Mouse (Mus musculus): ENCODE measurements around the gene Rab44. TPM values are rescaled to one million over a fixed set of nuclear protein-coding genes. Genes with fewer than 3 reads are reported as not detected.

Rab44 gene
- polyA plus RNA-seq, 1 experiment from 2014 or later = 1.7 TPM

DNA sequence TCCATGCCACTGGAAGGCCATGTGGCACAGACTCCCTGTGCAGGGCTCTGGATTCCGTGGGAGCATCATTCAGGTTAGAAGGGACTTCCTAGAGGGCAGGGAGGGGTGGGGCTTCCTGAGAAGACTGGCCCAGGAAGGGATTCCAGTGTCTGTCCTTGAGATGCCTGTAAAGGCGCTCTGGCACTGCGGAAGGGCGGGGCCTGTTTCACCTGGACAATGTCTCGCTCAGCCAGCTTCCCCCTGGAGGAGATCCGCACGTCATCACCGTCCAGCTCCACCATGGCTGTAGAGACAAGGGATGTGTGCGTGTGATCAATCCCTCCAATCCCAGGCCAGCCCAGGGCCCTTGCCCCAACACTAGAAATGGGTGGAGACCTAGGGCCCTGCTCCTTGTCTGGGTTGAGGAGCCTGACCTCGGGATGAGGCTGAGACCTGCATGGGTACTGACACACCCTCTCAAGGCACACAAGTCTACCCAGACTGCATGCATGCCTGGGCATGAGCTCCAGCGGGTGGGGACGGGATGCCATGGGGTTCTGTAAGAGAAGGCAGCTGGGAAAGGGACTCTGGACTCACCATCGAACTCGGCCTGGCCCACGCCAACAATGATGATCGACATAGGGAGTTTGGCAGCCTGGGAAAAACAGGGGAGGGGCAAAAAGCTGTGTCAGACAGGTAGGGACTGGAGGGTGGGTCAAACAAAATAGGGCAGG, 46.0 kb downstream of the Rab44 start:
- H3K4me3 ChIP-seq (ENCODE audit: low read depth, low read length) = no peak overlapping the region
- H3K4me1 ChIP-seq (ENCODE audit: control insufficient read depth, insufficient read depth, low read length) = peaks cover 23% of the 10 kb centered on the region
- 84% methylated on average over 16 of the region's 16 CpGs for WGBS
- no peaks in the 10 kb centered on the region for H3K27me3 ChIP-seq (replicated peaks; ENCODE audit: control insufficient read depth, insufficient read depth, low read length)
- peaks cover 7% of the 10 kb centered on the region; the same call in 1 of the 2 replicates for H3K9me3 ChIP-seq (ENCODE audit: control insufficient read depth, low read length)
- ATAC-seq (ENCODE audit: low read depth) (no peak), DNase-seq (ENCODE audit: low spot score) (no peak)
- H3K36me3 ChIP-seq (ENCODE audit: control insufficient read depth, insufficient read depth, low read length) = no peaks in the 10 kb centered on the region
- H3K4me2 ChIP-seq (ENCODE audit: low read depth, low read length) = no peak overlapping the region
- H3K27ac ChIP-seq (replicated peaks; ENCODE audit: low read depth, low read length) = no peak overlapping the region
- no peak overlapping the region for H3K9ac ChIP-seq (ENCODE audit: low read depth, low read length)

DNA sequence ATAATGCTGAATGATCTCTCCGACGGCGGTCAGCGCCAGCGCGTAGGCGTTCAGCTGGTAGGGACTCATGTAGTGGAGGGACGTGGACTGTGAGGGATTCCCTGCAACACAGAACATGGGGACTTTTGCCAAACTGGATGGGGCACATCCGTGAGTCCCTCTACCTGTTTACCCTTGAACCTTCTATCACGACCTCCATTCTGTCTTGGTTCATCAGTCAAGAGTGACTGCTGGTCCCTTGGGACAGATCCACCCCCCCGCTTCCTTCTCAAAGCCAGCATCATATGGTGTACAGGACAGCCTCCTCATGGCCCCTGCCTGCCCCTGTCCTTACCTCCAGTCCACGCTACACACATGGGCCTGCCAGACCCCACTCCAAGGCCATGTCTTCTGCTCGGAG, 48.4 kb downstream of the Rab44 start:
- Histone ChIP-seq H3K27ac (replicated peaks; ENCODE audit: low read depth, low read length) (no peak overlapping the region), H3K4me2 (ENCODE audit: low read depth, low read length) (no peak overlapping the region), H3K9ac (ENCODE audit: low read depth, low read length) (no peak overlapping the region), H3K36me3 (ENCODE audit: control insufficient read depth, insufficient read depth, low read length) (no peaks in the 10 kb centered on the region), H3K4me3 (ENCODE audit: low read depth, low read length) (no peak overlapping the region), H3K4me1 (ENCODE audit: control insufficient read depth, insufficient read depth, low read length) (peaks cover 16% of the 10 kb centered on the region), H3K27me3 (replicated peaks; ENCODE audit: control insufficient read depth, insufficient read depth, low read length) (no peaks in the 10 kb centered on the region), H3K9me3 (ENCODE audit: control insufficient read depth, low read length) (peaks cover 7% of the 10 kb centered on the region; the same call in 1 of the 2 replicates)
- no peak for DNase-seq (ENCODE audit: low spot score)
- no peak for ATAC-seq (ENCODE audit: low read depth)
- 92% methylated on average over 13 of the region's 13 CpGs for WGBS

- Histone ChIP-seq H3K27ac (replicated peaks; ENCODE audit: low read depth, low read length) (no peak overlapping the region), H3K36me3 (ENCODE audit: control insufficient read depth, insufficient read depth, low read length) (no peaks in the 10 kb centered on the region), H3K4me3 (ENCODE audit: low read depth, low read length) (no peak overlapping the region), H3K4me2 (ENCODE audit: low read depth, low read length) (no peak overlapping the region), H3K4me1 (ENCODE audit: control insufficient read depth, insufficient read depth, low read length) (peaks cover 16% of the 10 kb centered on the region), H3K9ac (ENCODE audit: low read depth, low read length) (0 out of 2 replicates have a peak overlapping the region, but pooled peaks have one; percentile 22), H3K27me3 (replicated peaks; ENCODE audit: control insufficient read depth, insufficient read depth, low read length) (no peaks in the 10 kb centered on the region), H3K9me3 (ENCODE audit: control insufficient read depth, low read length) (peaks cover 7% of the 10 kb centered on the region; the same call in 1 of the 2 replicates)
- no peak for ATAC-seq (ENCODE audit: low read depth)
- 9% methylated on average over 16 of the region's 17 CpGs for WGBS
- DNase-seq (ENCODE audit: low spot score) = peak; percentile 58
These were observed 50.6 kb downstream of the Rab44 start for GRCm38 (mm10) chr17:29164469-29165111.

GRCm38 (mm10) chr17:29165452-29165851, 51.5 kb downstream of the Rab44 start:
- H3K4me2 ChIP-seq (ENCODE audit: low read depth, low read length) = no peak overlapping the region
- no peak overlapping the region for H3K4me3 ChIP-seq (ENCODE audit: low read depth, low read length)
- peaks cover 7% of the 10 kb centered on the region; the same call in 1 of the 2 replicates for H3K9me3 ChIP-seq (ENCODE audit: control insufficient read depth, low read length)
- no peak for DNase-seq (ENCODE audit: low spot score)
- H3K27ac ChIP-seq (replicated peaks; ENCODE audit: low read depth, low read length) = no peak overlapping the region
- ATAC-seq (ENCODE audit: low read depth) = no peak
- H3K4me1 ChIP-seq (ENCODE audit: control insufficient read depth, insufficient read depth, low read length) = peaks cover 16% of the 10 kb centered on the region
- H3K27me3 ChIP-seq (replicated peaks; ENCODE audit: control insufficient read depth, insufficient read depth, low read length) = no peaks in the 10 kb centered on the region
- WGBS = 30% methylated on average over 6 of the region's 6 CpGs
- no peak overlapping the region for H3K9ac ChIP-seq (ENCODE audit: low read depth, low read length)
- H3K36me3 ChIP-seq (ENCODE audit: control insufficient read depth, insufficient read depth, low read length) = no peaks in the 10 kb centered on the region

- H3K36me3 ChIP-seq (ENCODE audit: control insufficient read depth, insufficient read depth, low read length) = no peaks in the 10 kb centered on the region
- H3K9me3 ChIP-seq (ENCODE audit: control insufficient read depth, low read length) = peaks cover 6% of the 10 kb centered on the region; the same call in 1 of the 2 replicates
- no peak overlapping the region for H3K4me3 ChIP-seq (ENCODE audit: low read depth, low read length)
- ATAC-seq (ENCODE audit: low read depth) (no peak), DNase-seq (ENCODE audit: low spot score) (no peak)
- H3K4me1 ChIP-seq (ENCODE audit: control insufficient read depth, insufficient read depth, low read length) = peaks cover 16% of the 10 kb centered on the region
- no peak overlapping the region for H3K4me2 ChIP-seq (ENCODE audit: low read depth, low read length)
- no peaks in the 10 kb centered on the region for H3K27me3 ChIP-seq (replicated peaks; ENCODE audit: control insufficient read depth, insufficient read depth, low read length)
- H3K27ac ChIP-seq (replicated peaks; ENCODE audit: low read depth, low read length) = no peak overlapping the region
- WGBS = 42% methylated on average over 7 of the region's 8 CpGs
- H3K9ac ChIP-seq (ENCODE audit: low read depth, low read length) = no peak overlapping the region
These were observed 52.1 kb downstream of the Rab44 start for GRCm38 (mm10) chr17:29165967-29166578.

DNA sequence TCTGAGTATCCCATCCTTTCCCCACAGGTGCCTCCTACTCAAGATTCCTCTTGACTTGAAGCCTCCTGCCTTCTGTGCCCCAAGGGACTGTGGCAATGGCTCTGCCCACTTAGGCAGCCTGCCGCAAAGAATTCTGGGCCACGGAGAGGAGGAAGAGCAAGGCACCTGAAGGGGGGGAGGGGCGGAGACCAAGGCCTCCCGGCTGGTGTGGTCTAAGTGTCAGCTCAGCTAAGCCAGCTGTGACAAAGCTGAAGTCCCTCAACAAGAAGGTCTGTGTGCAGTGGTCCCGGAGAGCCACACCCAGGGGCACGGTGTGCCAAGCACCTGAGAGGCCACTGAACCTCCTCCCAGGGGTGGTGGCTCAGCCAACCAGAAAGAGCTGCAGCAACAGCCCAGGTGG, 53.4 kb downstream of the Rab44 start:
- 65% methylated on average over 6 of the region's 6 CpGs for WGBS
- H3K9me3 ChIP-seq (ENCODE audit: control insufficient read depth, low read length) = no peaks in the 10 kb centered on the region
- no peak for DNase-seq (ENCODE audit: low spot score)
- ATAC-seq (ENCODE audit: low read depth) = no peak
- H3K4me1 ChIP-seq (ENCODE audit: control insufficient read depth, insufficient read depth, low read length) = peaks cover 16% of the 10 kb centered on the region
- no peaks in the 10 kb centered on the region for H3K36me3 ChIP-seq (ENCODE audit: control insufficient read depth, insufficient read depth, low read length)
- no peak overlapping the region for H3K4me3 ChIP-seq (ENCODE audit: low read depth, low read length)
- no peak overlapping the region for H3K9ac ChIP-seq (ENCODE audit: low read depth, low read length)
- H3K4me2 ChIP-seq (ENCODE audit: low read depth, low read length) = no peak overlapping the region
- H3K27me3 ChIP-seq (replicated peaks; ENCODE audit: control insufficient read depth, insufficient read depth, low read length) = no peaks in the 10 kb centered on the region
- no peak overlapping the region for H3K27ac ChIP-seq (replicated peaks; ENCODE audit: low read depth, low read length)

DNA sequence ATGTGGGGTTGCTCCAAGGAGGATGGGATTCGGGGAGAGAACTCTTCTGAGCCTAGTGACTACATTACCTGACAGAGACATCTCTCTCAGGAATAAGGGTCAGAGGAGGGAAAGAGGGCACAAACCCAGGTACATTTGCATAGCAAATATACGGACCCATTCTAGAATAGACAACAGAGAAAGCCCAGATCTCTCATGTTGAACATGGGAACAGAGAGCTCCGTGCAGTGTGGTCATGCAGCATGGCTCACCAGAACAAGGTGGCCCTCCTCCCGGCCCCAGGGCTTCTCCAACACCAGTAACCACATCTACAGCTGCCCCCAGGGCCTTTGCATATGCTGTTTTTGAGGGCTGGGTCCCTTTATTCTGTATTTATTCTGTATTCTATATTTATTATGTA, 54.5 kb downstream of the Rab44 start:
- H3K9me3 ChIP-seq (ENCODE audit: control insufficient read depth, low read length) = no peaks in the 10 kb centered on the region
- peaks cover 16% of the 10 kb centered on the region for H3K4me1 ChIP-seq (ENCODE audit: control insufficient read depth, insufficient read depth, low read length)
- no peaks in the 10 kb centered on the region for H3K27me3 ChIP-seq (replicated peaks; ENCODE audit: control insufficient read depth, insufficient read depth, low read length)
- no peak for DNase-seq (ENCODE audit: low spot score)
- no peak overlapping the region for H3K4me2 ChIP-seq (ENCODE audit: low read depth, low read length)
- no peaks in the 10 kb centered on the region for H3K36me3 ChIP-seq (ENCODE audit: control insufficient read depth, insufficient read depth, low read length)
- H3K4me3 ChIP-seq (ENCODE audit: low read depth, low read length) = no peak overlapping the region
- H3K27ac ChIP-seq (replicated peaks; ENCODE audit: low read depth, low read length) = no peak overlapping the region
- no peak for ATAC-seq (ENCODE audit: low read depth)
- no peak overlapping the region for H3K9ac ChIP-seq (ENCODE audit: low read depth, low read length)
- 85% methylated on average over 4 of the region's 4 CpGs for WGBS

- Histone ChIP-seq H3K4me1 (ENCODE audit: control insufficient read depth, insufficient read depth, low read length) (peaks cover 15% of the 10 kb centered on the region), H3K9ac (ENCODE audit: low read depth, low read length) (no peak overlapping the region), H3K27me3 (replicated peaks; ENCODE audit: control insufficient read depth, insufficient read depth, low read length) (no peaks in the 10 kb centered on the region), H3K4me2 (ENCODE audit: low read depth, low read length) (no peak overlapping the region), H3K36me3 (ENCODE audit: control insufficient read depth, insufficient read depth, low read length) (no peaks in the 10 kb centered on the region), H3K27ac (replicated peaks; ENCODE audit: low read depth, low read length) (no peak overlapping the region), H3K4me3 (ENCODE audit: low read depth, low read length) (no peak overlapping the region), H3K9me3 (ENCODE audit: control insufficient read depth, low read length) (no peaks in the 10 kb centered on the region)
- 76% methylated on average over 12 of the region's 12 CpGs for WGBS
- no peak for DNase-seq (ENCODE audit: low spot score)
- ATAC-seq (ENCODE audit: low read depth) = no peak
These were observed 55.2 kb downstream of the Rab44 start for GRCm38 (mm10) chr17:29168996-29169601.
